Mouse (Mus musculus) liver, embryonic 13.5 days (tissue): ENCODE measurements around the gene Itga9. TPM values are rescaled to one million over a fixed set of nuclear protein-coding genes. Genes with fewer than 3 reads are reported as not detected.

Experiments used
- ATAC-seq: fragments of 200-750 bp; cut with Nextera tagmentation; 2 replicates; pipeline ENCODE4 v1.8.0; 2017; ENCODE audit warnings: low read depth, mild to moderate bottlenecking, moderate number of reproducible peaks, moderate library complexity
- DNase-seq: peaks from one replicate; pipeline ENCODE4 v3.0.0; 2022
- H3K27ac ChIP-seq: fragments of 300-500 bp; sonication (generic); 2 replicates; pipeline ENCODE4 v1.5.1; 2015; ENCODE audit warnings: moderate library complexity, mild to moderate bottlenecking, inconsistent platforms
- H3K27me3 ChIP-seq: fragments of 300-500 bp; sonication (generic); 2 replicates; pipeline ENCODE4 v1.6.1; 2015; ENCODE audit warnings: mild to moderate bottlenecking, inconsistent platforms
- H3K36me3 ChIP-seq: fragments of 300-500 bp; sonication (generic); 2 replicates; pipeline ENCODE4 v1.6.1; 2015; ENCODE audit warnings: mild to moderate bottlenecking, inconsistent platforms
- H3K4me1 ChIP-seq: fragments of 300-500 bp; sonication (generic); replicated peaks from 2 replicates; pipeline ENCODE4 v1.6.1; 2015; ENCODE audit warnings: inconsistent platforms
- H3K4me2 ChIP-seq: fragments of 300-500 bp; sonication (generic); 2 replicates; pipeline ENCODE4 v1.6.1; 2015; ENCODE audit warnings: inconsistent platforms, mild to moderate bottlenecking, moderate library complexity
- H3K4me3 ChIP-seq: fragments of 300-500 bp; sonication (generic); replicated peaks from 2 replicates; pipeline ENCODE4 v1.5.1; 2015; ENCODE audit warnings: mild to moderate bottlenecking, inconsistent platforms
- H3K9ac ChIP-seq: fragments of 300-500 bp; sonication (generic); 2 replicates; pipeline ENCODE4 v1.6.1; 2015; ENCODE audit warnings: mild to moderate bottlenecking, inconsistent platforms
- H3K9me3 ChIP-seq: fragments of 300-500 bp; sonication (generic); replicated peaks from 2 replicates; pipeline ENCODE4 v1.6.1; 2016; ENCODE audit warnings: inconsistent platforms
- WGBS: fragments of 180-500 bp; shearing (Covaris S2); methylation state at CpG from one replicate; pipeline ENCODE4 v1.1.7; 2015; ENCODE audit not compliant: insufficient replicate concordance; 5-methylcytosine and 5-hydroxymethylcytosine counted together
- polyA plus RNA-seq: library from polyadenylated mRNA; unstranded; fragments of >200 nt; fragmentation: Nextera tagmentation; extraction: Ambion mirVana; gene quantifications from 2 replicates; pipeline ENCODE4 v1.2.1, GENCODE M21; 2015

Gene Itga9
- polyA plus RNA-seq, 1 experiment from 2014 or later, result 2.2 TPM

DNA sequence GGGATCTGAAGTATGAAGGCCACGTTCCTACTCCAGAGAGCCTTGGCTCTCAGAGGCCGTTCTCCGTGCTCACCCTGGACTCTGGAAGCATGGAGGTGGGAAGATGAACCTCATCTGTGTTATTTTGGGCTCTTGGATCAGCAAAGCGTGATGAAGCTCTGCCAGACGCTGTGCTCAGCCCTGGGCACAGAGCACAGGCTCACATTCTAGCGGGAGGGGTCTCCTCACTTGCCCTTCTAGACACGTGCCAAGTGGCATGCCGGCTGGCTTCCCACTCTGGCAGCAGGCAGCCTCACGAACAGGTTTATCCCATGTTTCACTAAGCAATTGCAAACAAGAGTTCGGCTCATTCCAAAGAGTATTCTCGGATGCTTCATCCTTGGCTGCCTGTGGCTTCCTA, 86.8 kb downstream of the Itga9 start:
- H3K4me3 ChIP-seq, result no peak overlapping the region
- no peaks in the 10 kb centered on the region for H3K27me3 ChIP-seq
- DNase-seq (no peak), ATAC-seq (no peak)
- H3K27ac ChIP-seq, result no peak overlapping the region
- 72% methylated on average over 11 of the region's 11 CpGs for WGBS
- no peaks in the 10 kb centered on the region for H3K4me1 ChIP-seq
- H3K9me3 ChIP-seq, result no peaks in the 10 kb centered on the region
- H3K9ac ChIP-seq, result no peak overlapping the region
- no peaks in the 10 kb centered on the region for H3K36me3 ChIP-seq
- no peak overlapping the region for H3K4me2 ChIP-seq

DNA sequence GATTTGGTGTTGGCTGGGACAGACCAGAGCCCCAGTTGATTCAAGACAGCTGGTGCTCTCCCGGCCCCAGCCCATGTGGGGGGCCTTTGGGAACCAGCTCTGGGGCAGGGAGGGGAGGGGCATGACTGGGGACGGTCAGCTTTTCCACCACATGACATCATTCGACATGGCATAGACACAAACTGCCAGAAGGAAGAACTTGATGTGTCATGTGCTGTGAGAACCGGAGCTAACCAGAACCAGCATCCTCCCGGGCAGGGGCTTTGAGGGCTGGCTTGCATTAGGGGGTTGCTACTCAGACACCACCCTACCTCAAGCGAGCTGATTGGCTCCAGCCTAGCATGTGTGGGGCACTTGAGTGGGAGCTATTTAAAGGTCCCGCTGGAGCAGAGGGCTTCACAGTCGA, 87.9 kb downstream of the Itga9 start:
- Histone ChIP-seq H3K27ac (no peak overlapping the region), H3K27me3 (no peaks in the 10 kb centered on the region), H3K9ac (no peak overlapping the region), H3K9me3 (no peaks in the 10 kb centered on the region), H3K36me3 (no peaks in the 10 kb centered on the region), H3K4me1 (no peaks in the 10 kb centered on the region), H3K4me2 (no peak overlapping the region), H3K4me3 (no peak overlapping the region)
- ATAC-seq (no peak), DNase-seq (no peak)
- 54% methylated on average over 8 of the region's 8 CpGs for WGBS

DNA sequence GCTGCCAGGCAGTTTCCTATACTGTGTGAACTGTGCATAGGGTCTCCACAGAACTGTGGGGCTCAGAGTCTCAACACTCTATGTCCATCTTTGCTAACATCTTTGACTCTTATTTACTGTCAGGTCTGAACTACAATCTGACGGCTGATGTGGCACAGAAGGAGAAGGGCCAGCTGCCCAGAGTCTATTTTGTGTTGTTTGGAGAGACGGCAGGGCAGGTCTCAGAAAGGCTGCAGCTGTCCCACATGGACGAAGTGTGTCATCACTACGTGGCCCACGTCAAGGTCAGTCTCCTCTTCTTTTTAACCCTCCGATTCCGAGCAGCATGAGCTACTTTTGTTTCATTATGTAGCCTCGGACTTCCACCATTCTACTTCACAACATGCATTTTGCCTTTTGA, 91.7 kb downstream of the Itga9 start:
- DNase-seq, result no peak
- WGBS, result 67% methylated on average over 8 of the region's 8 CpGs

DNA sequence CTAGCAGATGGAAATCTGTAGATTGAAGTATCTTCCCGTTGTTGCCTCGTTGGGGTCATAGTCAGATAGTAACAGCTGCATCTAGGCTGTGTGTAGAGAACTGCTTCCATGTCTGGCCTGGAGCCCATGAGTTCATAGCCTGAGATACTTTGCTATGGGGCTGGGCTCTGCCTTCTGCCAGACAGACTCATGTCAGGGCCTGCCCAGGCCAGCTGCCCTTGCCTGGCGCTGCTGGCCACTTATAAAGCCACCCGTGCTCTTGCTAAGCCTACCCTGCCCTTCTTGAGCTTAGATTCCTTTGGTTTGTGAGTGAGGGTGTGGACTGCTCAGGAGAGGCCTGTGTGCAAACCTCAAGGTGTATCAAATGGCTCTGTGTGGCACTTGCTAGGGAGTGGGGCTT, 93.2 kb downstream of the Itga9 start:
- no peak overlapping the region for H3K9ac ChIP-seq
- no peak overlapping the region for H3K4me2 ChIP-seq
- DNase-seq (no peak), ATAC-seq (no peak)
- H3K4me3 ChIP-seq, result no peak overlapping the region
- no peaks in the 10 kb centered on the region for H3K36me3 ChIP-seq
- no peaks in the 10 kb centered on the region for H3K27me3 ChIP-seq
- 60% methylated on average over 4 of the region's 4 CpGs for WGBS
- H3K27ac ChIP-seq, result no peak overlapping the region
- 0 out of 2 replicates have a peak, but pooled peaks cover 3% of the 10 kb centered on the region for H3K4me1 ChIP-seq
- H3K9me3 ChIP-seq, result no peaks in the 10 kb centered on the region

More for the DNA sequence above, 91.7 kb downstream of the Itga9 start:
- no peak overlapping the region for H3K4me3 ChIP-seq
- no peaks in the 10 kb centered on the region for H3K36me3 ChIP-seq
- no peaks in the 10 kb centered on the region for H3K9me3 ChIP-seq
- H3K4me2 ChIP-seq, result no peak overlapping the region
- ATAC-seq, result no peak
- H3K9ac ChIP-seq, result no peak overlapping the region
- 0 out of 2 replicates have a peak, but pooled peaks cover 3% of the 10 kb centered on the region for H3K4me1 ChIP-seq
- H3K27me3 ChIP-seq, result no peaks in the 10 kb centered on the region
- no peak overlapping the region for H3K27ac ChIP-seq

DNA sequence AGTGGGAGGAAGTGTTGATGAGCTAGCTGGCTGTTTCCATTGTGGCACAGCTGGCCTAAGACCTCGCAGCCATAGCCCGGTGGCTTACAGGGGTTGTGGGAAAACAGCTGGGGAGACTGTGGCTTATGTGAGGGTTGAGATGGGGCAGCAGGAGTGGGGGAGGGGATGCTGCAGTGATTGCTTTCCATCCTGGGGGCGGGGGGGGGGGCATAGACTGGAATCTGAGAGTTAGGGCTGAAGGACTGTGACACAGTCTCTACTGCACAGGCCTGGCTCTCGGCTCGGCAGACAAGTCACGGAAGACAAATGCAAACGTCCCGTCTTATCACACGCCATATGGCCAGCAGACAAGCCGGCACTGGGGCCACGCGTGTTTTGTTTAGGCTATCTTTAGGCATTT, 94.4 kb downstream of the Itga9 start:
- Histone ChIP-seq H3K27ac (no peak overlapping the region), H3K27me3 (no peaks in the 10 kb centered on the region), H3K4me2 (no peak overlapping the region), H3K36me3 (no peaks in the 10 kb centered on the region), H3K9ac (no peak overlapping the region), H3K4me3 (no peak overlapping the region), H3K9me3 (no peaks in the 10 kb centered on the region), H3K4me1 (peaks cover 6% of the 10 kb centered on the region; the same call in 1 of the 2 replicates)
- DNase-seq (no peak), ATAC-seq (no peak)
- 43% methylated on average over 12 of the region's 12 CpGs for WGBS

DNA sequence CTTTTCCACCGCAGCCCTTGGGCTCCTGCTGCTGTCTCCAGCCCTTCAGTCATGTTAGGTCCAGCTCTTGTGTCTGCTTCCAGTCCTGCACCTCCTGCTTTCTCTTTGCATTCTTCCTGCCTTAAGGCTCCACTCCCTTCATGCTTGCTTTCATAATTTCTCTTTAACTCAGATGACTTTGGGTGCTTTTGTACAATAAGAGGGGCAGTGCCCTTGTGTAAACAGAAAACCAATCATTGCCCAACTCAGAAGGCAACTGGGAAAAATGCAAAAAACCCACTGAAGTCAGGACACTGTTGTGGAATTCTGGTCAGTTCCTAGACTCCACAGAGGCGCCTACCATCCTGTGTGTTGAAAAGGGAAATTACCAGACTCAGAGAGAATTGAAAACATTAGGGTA, 95.3 kb downstream of the Itga9 start:
- Histone ChIP-seq H3K9ac (no peak overlapping the region), H3K4me1 (peaks cover 7% of the 10 kb centered on the region; the same call in 1 of the 2 replicates), H3K27me3 (no peaks in the 10 kb centered on the region), H3K36me3 (no peaks in the 10 kb centered on the region), H3K4me2 (no peak overlapping the region), H3K27ac (no peak overlapping the region), H3K4me3 (no peak overlapping the region), H3K9me3 (no peaks in the 10 kb centered on the region)
- ATAC-seq (no peak), DNase-seq (no peak)
- WGBS, result 46% methylated on average over 2 of the region's 2 CpGs

DNA sequence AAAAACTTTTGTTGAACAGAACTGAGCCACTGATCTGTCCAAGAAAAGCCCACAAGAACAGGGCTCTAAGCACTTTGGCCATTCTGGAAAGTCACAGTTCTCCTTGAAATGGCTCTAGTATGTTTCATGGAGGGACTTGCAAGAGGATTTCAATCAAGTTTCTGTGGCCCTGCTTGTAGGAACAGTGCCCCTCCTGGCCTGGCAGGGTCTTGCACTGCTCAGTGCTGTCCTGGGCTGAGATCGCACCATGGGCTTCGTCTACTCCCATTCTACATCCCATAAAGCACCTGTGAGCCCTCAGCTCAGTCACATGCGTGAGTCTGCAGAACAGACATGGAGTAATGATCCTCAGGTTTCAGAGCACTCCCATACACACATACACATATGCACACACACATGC, 96.7 kb downstream of the Itga9 start:
- Histone ChIP-seq H3K4me3 (no peak overlapping the region), H3K9ac (no peak overlapping the region), H3K27ac (no peak overlapping the region), H3K9me3 (no peaks in the 10 kb centered on the region), H3K4me2 (no peak overlapping the region), H3K27me3 (no peaks in the 10 kb centered on the region), H3K4me1 (peaks cover 7% of the 10 kb centered on the region; the same call in 1 of the 2 replicates), H3K36me3 (no peaks in the 10 kb centered on the region)
- DNase-seq, result no peak
- WGBS, result 72% methylated on average over 3 of the region's 3 CpGs
- no peak for ATAC-seq

DNA sequence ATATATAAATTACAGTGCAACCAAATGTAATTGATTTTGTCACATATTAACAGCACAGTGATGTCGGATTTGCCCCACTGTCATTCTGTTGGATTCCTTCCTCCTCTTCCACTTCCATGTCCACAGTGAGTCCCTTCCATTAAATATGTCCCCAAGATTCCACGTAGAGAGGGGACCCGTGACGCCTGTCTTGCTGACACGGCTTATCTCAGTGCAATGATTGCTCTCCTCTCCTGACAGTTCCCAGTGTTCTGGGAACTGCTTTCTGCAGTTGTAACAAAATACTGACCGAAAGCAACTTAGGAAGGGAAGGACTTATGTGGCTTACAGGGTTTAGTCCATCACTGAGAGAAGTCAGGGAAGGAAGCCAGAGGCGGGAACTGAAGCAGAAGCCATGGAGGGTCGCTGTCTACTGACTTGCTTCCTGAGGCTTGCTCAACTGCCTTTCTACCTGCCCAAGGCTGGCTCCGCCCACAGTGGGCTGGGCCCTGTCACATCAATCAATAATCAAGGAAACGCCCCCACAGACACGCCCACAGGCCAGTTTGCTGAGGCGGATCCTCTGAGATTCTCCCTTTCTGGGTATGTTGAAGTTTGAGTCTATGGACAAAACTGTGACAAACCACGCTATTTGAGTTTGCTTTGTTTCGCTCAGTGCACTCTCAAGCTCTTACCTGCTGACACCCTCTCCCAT, 99.0 kb downstream of the Itga9 start:
- 34% methylated on average over 14 of the region's 14 CpGs for WGBS
- ATAC-seq, result no peak
- Histone ChIP-seq H3K4me3 (no peak overlapping the region), H3K9me3 (no peaks in the 10 kb centered on the region), H3K9ac (no peak overlapping the region), H3K4me1 (peaks cover 7% of the 10 kb centered on the region; the same call in 1 of the 2 replicates), H3K27me3 (no peaks in the 10 kb centered on the region), H3K36me3 (no peaks in the 10 kb centered on the region), H3K27ac (no peak overlapping the region), H3K4me2 (no peak overlapping the region)
- DNase-seq, result no peak

DNA sequence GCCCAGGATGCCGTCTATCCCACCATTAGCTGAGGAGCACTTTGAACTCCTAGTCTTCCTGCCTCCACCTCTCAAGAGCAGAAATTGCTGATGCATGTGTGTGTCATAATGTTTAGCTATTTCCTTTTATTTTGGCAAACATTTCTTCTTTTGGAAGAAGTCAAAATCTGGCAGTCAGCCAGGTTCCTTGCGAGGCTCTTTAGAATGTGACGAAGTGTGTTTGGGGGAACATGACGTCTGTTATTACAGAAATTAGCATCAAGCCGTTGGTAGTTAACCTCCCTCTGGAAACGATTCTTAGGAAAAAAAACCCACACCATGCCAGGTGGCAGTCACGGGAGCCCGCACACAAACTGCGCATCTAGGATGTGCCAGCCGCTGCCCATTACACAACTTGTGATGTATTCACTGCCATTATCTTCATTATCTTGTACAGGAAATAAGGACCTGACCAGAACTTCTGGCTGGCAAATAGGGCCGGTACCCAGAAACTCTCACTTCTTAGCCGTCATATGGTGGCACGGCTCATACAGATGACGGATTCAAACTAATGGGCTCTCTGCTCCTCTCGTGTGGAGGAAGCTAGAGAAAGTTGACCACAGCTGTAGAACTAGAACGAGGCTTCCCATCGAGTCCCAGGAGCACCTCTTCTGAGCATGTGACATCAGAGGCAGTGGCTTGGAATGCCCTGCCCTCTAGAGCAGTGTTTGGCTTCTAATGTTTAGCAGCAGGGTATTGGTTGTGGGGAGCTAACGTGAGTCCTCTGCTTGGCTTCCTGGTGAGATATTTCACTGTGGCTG, 99.9 kb downstream of the Itga9 start:
- Histone ChIP-seq H3K27me3 (no peaks in the 10 kb centered on the region), H3K9ac (no peak overlapping the region), H3K4me1 (peaks cover 7% of the 10 kb centered on the region; the same call in 1 of the 2 replicates), H3K4me3 (no peak overlapping the region), H3K36me3 (no peaks in the 10 kb centered on the region), H3K4me2 (no peak overlapping the region), H3K9me3 (no peaks in the 10 kb centered on the region), H3K27ac (no peak overlapping the region)
- 71% methylated on average over 18 of the region's 18 CpGs for WGBS
- DNase-seq, result no peak
- ATAC-seq, result no peak

DNA sequence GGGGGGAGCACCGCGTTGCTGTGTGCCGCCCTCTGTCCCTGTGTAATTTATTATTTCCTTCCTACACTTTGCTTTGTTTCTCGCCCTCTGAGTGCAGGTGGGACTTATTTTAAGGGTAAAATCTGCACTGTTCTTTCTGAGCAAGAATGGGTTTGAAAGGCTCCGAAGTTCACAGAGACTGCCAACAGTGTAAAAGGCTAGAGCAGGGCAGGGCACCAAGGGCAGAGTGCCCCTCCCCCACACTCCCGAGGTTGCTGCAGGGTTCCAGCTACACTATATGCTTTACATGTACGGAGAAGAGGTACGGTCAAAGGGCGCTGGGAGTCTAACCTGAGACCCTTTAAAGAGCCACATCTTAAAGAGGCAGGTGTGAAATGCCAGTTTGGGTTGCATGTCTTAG, 104.1 kb downstream of the Itga9 start:
- WGBS, result 53% methylated on average over 9 of the region's 9 CpGs
- Histone ChIP-seq H3K27me3 (no peaks in the 10 kb centered on the region), H3K36me3 (no peaks in the 10 kb centered on the region), H3K4me2 (no peak overlapping the region), H3K27ac (no peak overlapping the region), H3K4me3 (no peak overlapping the region), H3K9ac (no peak overlapping the region), H3K4me1 (peaks cover 3% of the 10 kb centered on the region; the same call in 1 of the 2 replicates), H3K9me3 (no peaks in the 10 kb centered on the region)
- ATAC-seq (no peak), DNase-seq (no peak)

DNA sequence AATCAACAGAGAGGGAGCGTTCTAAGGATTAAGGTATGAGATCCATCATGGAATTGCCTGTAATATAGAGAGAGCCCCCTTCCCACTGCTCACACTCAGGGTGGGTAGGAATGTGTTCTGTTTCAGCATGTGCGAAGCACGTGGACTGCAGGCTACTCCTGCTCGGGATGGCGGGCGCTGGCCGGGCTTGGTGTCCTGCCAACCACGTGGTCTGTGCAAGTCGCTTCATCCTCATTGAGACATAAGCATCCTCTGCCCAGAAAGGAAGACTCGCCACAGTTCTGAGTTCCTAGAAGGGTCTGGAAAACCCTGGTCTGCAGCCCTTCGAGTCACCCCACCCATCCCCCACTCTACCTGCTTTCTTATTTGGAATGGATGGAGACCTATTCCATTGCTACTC, 105.3 kb downstream of the Itga9 start:
- no peak overlapping the region for H3K4me2 ChIP-seq
- WGBS, result 78% methylated on average over 11 of the region's 11 CpGs

More for the DNA sequence above, 105.3 kb downstream of the Itga9 start:
- Histone ChIP-seq H3K27ac (no peak overlapping the region), H3K9ac (no peak overlapping the region), H3K9me3 (no peaks in the 10 kb centered on the region), H3K4me1 (no peaks in the 10 kb centered on the region; the same call in 1 of the 2 replicates), H3K4me3 (no peak overlapping the region), H3K36me3 (no peaks in the 10 kb centered on the region), H3K27me3 (no peaks in the 10 kb centered on the region)
- no peak for DNase-seq
- no peak for ATAC-seq
